Mouse (Mus musculus) thymus, postnatal 10 days (tissue): ENCODE results near the gene Nrf1.

ENCODE experiments used
- DNase-seq, 2 experiments: peaks; one replicate each; pipeline ENCODE4 v3.0.0; 2021; ENCODE audit warnings: low spot score in 2 of 2

Nrf1 gene

GRCm38 (mm10) chr6:30175225-30175917 is 127.6 kb downstream of the Nrf1 start:
- DNase-seq: no peak

DNA sequence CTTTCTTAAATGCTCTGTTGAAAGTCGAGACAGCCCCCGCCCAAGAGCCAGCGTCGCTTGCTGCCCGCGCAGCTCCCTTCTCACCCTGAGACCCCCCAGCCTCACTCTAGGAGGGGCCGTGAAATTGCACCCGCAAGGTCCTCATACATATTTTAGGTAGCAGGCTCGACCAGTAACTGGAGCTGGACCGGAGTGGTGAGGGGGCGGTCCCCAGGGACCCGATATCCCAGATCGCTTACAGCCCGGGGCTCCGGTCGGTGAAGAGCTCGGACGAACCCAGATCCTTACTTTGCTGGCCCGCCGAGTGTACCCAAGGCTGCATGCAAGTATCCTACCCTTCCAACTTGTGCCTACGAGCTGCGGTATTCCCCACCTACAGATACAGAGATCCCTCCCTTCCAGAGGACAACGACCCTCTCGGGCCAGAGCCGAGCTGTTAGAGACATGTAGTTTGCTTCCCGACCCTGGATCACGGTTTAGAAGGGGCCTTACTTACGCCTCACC is 128.2 kb downstream of the Nrf1 start:
- DNase-seq: no peak

DNA sequence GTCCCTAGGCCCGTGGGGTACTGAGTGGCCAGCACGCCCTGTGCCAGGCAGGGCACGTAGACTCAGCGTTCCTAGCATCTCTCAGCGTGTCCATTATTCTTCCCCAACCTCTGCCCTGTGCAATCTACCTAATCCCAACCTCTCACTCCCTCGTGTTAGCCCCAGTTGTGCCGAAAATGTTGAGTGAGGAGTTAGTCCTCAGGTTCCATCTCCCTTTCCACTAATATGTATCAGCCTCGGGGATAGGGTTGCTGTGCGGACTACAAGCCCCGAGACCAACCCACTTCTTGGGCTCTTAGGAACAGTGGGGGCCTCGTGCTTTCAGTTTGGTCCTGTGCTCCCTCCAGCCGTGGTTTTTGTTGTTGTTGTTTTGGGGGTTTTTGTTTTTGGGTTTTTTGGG is 128.7 kb downstream of the Nrf1 start:
- DNase-seq: no peak

DNA sequence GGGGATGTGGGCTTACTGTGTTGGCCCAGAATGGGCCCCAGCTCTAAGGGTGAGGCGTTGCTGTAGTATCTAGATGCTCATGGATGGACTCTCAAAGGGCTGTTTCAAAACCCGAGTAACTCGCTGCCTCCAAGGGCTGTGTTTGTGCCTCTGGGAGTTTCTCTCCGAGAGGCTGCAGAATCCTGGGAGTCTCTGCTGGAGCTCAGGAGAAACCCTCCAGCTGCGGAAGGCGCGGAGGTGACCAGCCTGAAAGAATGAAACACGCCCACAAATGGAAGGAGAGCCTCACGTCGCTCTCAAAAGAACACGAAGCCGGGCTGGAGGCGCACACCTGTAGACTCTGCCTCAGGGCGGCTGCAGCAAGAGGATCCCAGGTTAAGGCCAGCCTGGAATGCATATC is 129.5 kb downstream of the Nrf1 start:
- DNase-seq: no peak

DNA sequence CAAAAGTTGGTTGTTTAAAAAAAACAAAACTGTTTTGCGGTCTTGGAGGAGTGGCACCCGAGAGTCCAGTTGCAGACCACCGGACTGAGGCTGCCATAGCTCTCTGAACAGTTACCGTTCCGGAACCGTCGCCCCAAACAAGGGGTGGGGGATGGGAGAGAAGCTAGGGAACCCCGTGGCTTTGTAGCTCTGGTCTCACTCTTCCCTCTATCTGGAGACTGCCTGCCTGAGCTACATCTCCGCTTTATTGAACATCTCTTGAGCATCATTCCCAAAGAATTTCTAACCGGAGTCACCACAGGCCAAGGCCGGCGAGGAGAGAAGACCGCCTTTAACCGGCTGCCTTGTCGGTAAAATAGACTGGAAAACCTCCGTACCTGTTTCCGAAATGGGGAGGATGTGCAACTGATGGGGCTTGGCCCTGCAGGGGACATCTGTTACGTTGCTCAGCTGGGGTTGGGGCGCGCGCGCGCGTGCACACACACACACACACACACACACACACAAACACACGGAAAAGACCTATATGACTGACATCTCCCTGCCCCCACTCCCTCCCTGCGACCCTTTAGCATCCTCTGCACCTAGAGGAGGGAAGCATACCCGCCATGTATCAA is 130.3 kb downstream of the Nrf1 start:
- DNase-seq: no peak

DNA sequence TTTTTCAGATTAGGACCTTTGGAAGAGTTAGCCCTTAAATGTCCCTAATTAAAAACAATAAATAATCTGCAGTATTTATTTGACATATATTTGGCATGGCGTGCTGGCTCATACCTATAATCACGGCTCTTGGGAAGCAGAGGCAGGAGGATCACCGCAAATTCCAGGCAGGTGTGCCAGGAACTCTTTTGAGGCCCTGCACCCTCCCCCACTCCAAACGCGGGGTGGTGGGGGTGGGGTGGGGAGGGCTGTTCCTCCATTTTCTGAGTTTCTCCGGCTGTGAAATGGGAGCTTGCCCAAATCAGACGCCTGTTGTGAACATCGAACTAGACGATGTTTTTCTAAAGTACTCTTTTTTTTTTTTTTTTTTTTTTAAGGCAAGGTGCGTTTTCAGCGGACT is 131.3 kb downstream of the Nrf1 start:
- no peak for DNase-seq

DNA sequence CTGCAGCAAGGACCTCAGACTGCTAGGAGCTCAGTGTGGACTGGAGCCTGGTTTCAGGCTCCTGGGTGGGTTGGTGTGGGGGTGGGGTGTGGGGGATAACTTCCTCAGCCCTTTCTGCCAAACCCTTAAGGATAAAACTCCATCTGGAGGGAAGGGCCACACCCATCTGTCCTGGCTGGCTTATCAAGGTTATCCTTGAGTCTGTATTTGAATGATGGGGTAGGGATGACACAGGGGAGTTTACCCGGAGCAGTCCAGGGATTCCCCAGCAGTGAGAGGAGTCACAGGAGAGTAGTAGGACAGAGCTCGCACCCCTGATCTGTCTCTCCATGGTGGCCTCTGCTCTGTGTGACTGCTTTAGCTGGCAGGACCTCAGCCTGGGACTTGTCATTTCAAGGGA is 132.5 kb downstream of the Nrf1 start:
- DNase-seq: no peak

GRCm38 (mm10) chr6:30182038-30182437 is 134.2 kb downstream of the Nrf1 start:
- DNase-seq: no peak

DNA sequence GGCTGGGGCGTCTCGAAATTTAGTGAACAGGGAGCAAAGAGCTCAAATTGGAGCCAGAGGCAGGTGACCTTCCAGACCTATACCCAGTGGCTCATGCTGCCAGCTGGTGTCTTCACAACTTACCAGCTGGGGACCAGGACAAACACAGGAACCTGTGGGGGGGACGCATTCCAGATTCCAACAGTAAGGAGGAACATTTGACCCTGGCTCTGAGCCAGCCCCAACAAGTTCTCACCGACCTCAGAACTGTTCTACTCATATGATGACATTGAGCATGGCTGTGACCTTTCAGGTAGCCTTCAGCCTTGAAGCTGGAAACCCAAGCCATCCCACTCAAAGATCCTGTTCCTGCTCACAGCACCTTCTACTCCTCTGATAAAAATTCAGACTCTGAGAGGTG is 135.8 kb downstream of the Nrf1 start:
- DNase-seq: no peak

- DNase-seq: no peak
Observed at GRCm38 (mm10) chr6:30195656-30196055, 147.9 kb downstream of the Nrf1 start.

DNA sequence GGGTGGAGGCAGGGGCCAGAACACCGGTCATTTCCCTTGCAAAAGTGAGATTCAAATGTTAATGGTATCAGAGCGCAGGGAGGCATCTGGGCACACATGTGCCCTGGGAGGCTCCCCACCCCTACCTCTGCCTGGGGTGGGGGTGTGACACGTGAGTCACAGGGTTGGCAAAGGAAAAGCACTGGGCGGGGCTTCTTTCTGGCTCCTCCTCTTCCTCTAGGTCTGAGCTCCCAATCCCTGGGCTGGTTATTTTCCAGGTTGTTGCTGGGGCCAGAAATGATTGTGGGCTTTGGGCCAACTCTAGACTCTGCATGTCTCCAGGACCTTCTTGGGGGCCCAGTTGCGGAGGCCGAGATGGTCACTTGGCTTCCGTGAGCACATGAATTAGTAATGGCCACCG is 148.4 kb downstream of the Nrf1 start:
- DNase-seq: no peak
